Mouse (Mus musculus): ENCODE data around the gene Matk.
"Not testable (repeated sequence)": the region's sequence is repeated elsewhere in the genome, so short reads cannot be mapped to it uniquely, and the experiment has no call there.

Matk gene

DNA sequence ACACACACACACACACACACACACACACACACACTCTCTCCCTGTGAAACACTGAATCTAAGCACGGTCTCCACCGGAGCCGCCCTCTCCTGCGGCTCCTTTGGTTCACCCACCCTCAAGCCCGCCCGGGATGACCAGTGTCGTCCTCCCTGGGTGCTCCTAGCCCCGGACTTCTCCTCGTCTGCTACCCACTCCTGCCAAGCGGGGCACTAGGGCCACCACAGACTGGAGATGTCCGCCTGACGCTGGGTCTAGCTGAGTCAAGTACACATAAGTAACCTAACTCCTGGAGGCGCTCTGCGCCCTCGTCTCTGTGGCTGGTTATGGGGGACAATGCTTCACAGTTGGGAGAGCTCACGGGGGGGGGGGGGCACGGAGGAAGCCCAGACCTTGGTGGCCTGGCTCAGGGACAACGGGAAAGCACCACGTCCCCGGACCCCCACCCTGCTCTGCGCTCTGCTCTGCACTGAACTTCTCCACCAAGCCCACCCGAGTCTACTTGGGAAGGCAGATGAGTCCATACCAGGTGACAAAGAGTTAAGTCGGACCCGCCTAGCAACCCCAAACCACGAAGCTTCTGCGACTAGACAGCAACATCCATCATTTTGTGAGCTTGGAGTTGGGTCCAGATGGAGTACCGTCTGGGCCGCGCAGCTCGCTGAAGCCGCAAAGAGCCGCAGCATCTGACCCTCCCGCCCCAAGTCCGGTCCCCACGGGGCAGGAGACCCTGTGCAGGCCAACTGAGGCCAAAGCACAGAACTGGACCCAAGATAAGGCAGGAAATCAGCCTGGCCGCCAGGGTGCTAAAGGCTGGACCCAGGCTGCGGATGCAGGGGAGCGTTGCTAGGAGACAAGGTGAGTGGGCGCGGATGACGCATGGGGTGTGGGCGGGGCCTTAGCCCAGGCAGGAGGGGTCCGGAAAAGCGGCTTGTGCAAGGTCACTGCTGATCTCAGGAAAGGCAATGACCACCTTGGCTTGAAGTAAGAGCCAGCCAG, at the start of gene Matk:
Matk (plus strand) TSS at position 512 of the 996 bp plus-strand sequence.
- peak; percentile 94 for DNase-seq

DNA sequence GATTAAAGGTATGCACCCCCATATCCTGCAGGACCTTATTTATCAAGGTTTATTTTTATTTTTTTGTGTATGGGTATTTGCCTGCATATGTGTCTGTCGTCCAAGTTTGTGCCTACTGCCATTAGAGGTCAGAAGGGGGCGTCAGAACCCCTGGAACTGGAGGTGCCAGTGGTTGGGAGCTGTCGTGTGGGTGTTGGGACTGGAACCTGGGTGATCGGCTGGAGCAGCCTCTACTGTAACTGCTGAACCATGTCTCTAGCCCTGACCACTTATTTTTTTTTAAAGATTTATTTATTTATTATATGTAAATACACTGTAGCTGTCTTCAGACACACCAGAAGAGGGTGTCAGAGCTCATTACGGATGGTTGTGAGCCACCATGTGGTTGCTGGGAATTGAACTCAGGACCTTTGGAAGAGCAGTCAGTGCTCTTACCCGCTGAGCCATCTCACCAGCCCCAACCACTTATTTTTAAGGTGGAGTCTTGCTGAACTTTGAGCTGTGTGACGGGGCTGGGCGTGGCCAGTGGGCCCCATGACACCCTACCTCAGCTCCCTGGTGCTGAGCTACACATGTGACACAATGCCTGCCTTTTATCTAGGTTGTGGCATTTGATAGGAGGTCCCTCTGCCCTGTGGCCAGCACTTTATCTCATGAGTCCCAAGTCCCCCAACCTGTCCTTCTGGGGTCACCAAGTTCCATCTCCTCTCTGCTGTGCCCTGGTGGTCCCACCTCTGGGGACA, 49.6 kb upstream of the Matk start:
- DNase-seq = no peak

- no peak for DNase-seq
These were observed 48.6 kb upstream of the Matk start for GRCm38 (mm10) chr10:81204137-81204536.

DNA sequence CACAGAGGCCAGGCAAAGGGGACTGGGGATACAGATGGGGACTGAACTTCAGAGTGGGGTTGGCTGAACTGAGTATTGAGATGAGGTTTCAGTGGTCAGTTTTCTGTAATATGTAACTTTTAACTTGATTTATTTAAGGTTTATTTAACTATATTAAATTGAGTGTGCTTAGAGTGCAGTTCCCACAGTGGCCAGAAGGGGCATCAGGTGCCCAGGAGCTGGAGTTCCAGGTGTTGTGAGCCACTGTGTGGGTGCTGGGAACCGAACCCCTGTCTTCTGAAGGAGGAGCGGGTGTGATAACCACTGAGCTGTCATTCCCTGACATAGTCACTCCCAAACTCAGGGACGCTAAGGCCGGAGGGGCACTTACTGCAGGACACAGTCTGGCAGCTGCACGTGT, 42.6 kb upstream of the Matk start:
- DNase-seq = no peak

DNA sequence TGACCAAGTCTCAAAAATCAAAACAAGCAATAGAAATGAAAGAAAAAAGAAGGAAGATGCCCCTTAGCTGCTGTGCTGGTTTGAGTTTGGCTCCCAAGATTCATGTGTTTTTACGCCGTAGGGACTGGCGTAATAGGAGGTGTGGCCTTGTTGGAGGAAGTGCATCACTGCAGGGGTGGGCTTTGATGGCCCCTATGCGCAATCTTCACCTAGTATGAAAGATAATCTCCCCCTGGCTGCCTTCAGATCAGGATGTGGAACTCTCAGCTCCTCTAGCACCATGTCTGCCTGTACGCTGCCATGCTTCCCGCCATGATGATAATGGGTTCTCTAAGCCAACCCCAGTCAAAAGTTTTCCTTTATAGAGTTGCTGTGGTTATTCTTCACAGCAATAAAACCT, 36.5 kb upstream of the Matk start:
- no peak for DNase-seq

DNA sequence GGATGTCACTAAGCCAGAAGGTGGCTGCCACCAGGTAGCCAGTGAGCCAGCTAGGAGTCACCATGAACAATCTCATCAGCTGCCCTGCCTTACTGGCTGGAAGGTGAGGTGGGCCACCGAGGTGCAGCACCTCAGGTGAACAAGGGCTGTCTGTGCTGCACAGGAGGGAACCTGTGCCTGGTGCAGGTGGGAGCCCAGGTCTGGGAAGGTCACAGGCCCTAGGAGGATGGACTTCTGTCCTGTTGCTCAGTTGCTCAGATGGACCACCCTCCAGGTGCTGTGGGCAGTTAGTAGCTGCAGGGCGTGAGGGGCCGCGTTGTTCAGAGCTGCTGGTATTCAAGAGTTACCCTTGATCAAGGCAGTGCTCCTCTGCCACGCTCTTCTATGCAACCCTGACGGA, 35.9 kb upstream of the Matk start:
- DNase-seq = no peak

GRCm38 (mm10) chr10:81217267-81217666, 35.5 kb upstream of the Matk start:
- DNase-seq = not testable (repeated sequence)

GRCm38 (mm10) chr10:81217964-81218363, 34.8 kb upstream of the Matk start:
- DNase-seq = no peak

GRCm38 (mm10) chr10:81221402-81222015, 31.2 kb upstream of the Matk start:
- no peak for DNase-seq

DNA sequence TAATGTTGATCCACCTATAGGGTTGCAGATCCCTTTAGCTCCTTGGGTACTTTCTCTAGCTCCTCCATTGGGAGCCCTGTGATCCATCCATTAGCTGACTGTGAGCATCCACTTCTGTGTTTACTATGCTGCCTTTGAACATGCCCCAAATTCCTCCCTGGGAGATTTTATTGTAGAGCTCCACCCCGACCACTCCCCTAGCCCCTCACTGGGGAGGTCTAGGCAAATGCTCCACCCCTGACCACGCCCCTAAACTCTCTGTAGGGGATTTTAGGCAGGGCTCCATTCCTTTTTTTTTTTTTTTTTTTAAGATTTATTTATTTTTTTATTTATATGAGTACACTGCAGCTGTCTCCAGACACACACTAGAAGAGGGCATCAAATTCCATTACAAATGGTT, 29.0 kb upstream of the Matk start:
- DNase-seq = not testable (repeated sequence)

GRCm38 (mm10) chr10:81229735-81230437, 22.8 kb upstream of the Matk start:
- DNase-seq = peak; percentile 54

DNA sequence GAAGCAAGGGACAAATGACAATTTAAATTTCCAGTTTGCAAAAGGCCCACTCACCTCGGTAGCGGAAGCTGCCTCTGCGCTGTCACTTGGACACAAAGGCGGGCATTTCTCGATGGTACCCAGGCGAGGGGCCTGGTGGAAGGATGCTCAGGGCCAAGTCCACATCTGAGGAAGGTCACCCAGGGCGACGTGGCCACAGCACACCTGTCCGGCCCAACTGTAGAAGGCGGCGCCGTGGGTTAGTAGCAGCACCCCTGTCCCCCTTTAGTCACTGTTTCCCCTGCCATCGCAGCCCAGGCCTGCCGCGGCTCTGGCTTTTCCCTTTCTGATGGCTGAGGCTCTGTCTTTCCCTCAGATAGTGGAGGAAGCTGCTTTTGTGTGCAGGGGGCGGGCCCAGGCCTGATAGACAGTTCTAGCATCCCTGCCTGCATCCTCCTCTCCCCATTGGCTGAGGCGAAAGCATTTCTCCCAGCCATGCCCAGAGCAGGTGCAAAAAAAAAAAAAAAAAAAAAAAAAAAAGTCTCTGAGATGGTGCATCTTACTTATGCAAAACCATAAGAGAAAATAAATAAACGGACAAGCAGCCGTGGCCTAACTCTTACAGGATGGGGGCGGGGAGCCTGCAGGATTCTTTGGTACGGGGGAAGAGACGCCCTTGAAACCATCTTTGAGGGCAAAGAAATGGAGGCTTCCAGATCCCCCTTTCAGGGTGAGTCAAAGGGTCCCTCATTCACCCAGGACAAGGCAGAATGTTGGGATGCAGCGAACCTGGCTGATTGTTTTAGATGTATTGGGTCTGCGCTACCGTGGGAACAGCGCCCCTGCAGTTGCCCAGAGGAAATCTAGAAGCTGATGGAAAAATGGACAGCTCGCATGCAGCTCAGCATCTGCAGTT, 22.1 kb upstream of the Matk start, which contains the start of gene Atcay:
Atcay (minus strand) TSS at position 396 of the 895 bp plus-strand sequence.
- DNase-seq = peak; percentile 91

- no peak for DNase-seq
These were observed 21.3 kb upstream of the Matk start for GRCm38 (mm10) chr10:81231436-81231835.

DNA sequence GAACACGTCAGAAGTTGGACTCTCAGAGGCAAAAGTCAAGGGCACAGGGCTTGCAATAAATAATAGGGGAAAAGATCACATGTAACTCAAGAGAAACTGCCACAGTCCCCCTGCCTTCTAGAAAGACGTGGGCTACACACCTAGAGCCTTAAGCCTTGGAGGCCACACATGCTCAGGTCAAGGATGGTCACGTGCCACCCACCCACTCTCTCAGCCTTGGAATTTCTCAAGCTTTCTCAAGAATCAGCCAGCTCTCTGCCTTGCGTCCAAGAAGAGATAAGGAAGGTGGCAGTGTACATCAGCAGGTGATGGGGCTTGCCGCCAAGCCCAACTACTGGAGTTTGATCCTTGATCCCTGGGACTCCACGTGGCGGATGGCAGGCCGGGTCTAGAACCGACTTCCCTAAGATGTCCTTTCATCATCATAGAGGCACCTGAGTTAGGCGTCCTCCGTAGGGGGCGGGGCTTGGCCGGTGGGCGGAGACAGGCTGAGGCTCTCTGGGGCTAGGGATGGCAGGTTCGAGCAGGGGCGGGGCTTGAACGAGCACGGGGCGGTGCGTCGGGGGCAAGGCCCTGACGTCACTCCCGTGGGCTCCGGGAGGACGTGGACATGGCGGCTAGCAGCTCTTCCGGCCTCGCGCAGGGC, 20.0 kb upstream of the Matk start, which contains the start of gene Zfr2:
Zfr2 (plus strand) TSS at position 576 of the 646 bp plus-strand sequence.
- peak; percentile 97 for DNase-seq

DNA sequence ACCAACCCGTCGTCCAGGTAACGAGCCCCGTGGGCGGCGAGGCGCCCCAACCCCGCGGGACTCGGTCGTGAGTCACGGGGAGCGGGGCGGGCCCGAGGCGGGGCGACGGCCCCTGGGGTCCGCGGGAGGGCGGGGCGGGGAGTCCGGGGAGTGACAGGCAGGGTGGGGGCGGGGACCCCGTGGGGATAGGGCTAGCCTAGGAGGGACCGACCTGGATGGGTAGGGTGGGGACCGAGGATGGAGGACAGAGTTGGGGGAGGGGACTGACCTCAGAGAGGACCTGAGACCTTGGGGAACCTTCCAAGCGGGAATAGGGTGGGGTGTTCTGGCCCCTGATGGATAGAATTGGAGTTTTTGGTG, 19.5 kb upstream of the Matk start:
- no peak for DNase-seq

GRCm38 (mm10) chr10:81234206-81234605, 18.5 kb upstream of the Matk start:
- DNase-seq = no peak

- no peak for DNase-seq
These were observed 16.1 kb upstream of the Matk start for GRCm38 (mm10) chr10:81236471-81237268.

- DNase-seq = no peak
These were observed 14.1 kb upstream of the Matk start for GRCm38 (mm10) chr10:81238618-81239017.

DNA sequence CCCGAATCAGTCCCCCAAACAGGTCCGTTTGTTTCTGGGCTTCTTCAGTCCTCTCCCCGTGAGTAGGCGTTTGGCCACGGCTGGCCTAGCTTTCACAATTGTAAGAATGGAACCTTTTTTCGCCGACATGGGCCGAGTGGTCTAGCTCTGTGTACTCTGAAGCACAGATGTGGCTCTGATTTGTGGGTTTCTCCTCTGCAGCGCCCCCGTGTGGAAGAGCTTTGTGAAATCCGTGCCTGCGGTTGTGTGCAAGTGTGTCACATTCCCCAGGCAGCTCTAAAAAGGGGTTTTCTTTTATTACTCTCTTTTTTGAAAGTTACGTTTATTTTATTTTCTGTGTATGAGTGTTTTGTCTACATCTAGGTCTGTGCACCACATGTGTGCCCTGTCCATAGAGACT, 11.9 kb upstream of the Matk start:
- DNase-seq = no peak

DNA sequence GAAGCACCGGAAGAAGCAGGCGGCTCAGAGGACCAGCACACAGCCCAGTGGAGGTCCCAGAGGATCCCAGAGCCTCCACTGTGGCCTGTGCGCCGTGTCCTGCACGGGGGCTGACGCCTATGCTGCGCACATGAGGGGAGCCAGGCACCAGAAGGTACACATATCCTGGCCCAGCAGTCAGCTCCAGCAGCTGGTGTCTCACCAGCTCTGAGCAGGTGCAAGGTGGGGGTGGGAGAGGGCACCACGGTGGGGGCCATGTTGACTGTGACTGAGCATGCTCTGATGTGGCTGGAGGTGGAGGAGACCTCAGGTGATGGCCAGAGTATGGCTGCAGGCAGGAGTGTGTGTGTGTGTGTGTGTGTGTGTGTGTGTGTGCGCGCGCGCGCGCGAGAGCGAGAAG, 10.7 kb upstream of the Matk start:
- DNase-seq = no peak
